Mouse (Mus musculus) c-Kit-positive CD71-positive TER-119-positive erythroid progenitor cells, embryonic 14.5 days (primary cell): ENCODE data around the gene I830077J02Rik.
A peak's percentile ranks its signal among the peaks of the same experiment; 100 is the strongest.
"Not testable (repeated sequence)": the region's sequence is repeated elsewhere in the genome, so short reads cannot be mapped to it uniquely, and the experiment has no call there.

ENCODE experiments used
- DNase-seq: peaks from one replicate; pipeline ENCODE4 v3.0.0-alpha.2; 2013; ENCODE audit warnings: low spot score

I830077J02Rik gene

DNA sequence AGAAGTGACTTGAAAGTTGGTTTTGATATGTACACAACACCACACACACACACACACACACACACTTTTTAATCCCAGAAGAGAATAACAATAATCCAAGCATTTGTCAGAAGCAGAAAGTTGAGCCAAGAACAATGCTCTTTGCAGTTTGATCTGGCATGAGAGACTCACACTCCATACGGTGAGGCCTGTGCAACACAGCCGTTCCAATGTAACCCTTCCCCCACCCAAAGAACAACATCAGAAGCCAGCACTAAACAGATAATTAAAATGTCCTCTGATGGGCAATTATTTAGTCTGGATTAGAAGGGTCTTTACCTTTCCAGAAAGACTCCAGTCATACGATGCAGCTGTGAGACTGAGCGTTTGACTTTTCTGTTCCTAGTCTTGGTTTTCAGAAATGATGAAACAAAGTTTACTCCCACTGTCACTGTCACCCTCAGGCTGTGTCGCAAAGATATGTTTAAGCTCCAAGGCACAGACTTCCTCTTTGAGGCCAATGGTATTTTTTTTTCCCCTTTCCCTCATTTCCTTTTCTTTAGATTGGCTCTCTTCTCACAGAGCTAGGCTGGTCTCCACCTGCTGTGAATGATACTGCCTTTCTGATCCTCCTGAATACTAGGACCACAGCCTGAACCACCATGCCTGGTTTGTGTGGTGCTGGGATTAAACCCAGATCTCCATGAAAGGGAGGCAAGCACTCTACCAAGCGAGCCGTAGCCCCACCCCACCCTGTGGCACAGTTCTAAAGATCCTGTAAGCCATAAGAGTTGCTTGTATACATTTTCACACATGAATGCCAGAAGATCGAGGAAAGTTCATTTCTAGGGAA lies at the start of gene I830077J02Rik:
Gene I830077J02Rik (minus strand): TSS at position 425 of the 832 bp plus-strand sequence.
- DNase-seq, result no peak

DNA sequence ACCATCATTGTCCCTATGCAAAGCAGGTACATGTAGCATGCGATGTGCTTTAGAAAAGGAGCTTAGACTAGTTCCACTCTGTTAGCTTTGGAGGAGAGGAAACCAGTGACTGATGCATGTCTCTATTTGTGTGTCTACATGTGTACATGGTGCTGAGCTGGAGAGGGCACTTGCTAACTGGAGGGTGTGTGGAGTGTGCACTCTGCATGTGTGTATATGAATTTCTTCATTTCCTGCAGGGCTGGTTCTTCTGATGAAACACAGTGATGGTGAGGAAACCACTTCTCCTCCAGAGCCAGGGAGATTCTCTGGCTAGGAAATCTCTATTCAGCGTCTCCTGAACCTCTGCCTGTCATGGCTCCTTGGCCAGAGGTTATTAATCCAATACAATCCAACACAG lies 41.7 kb upstream of the I830077J02Rik start:
- DNase-seq, result no peak

DNA sequence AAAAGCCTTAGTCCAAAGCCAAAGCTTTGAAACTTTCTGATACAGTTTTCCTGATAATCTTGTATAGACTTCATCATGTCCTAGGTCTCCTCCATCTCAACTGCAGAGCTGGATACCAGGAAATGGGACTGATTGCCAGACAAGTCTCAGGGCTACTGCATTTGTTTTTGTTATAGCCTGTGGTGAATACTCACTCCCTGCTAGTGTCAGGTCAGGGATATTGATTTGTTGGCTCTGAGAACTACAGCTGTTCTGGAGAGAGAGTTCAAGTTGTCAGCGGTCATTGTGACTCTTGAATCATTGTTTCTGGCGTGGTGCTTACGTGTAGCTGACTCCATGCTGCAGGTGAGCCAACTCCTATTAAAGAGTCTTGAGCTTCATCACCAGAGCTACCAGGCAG lies 40.9 kb upstream of the I830077J02Rik start, which contains the start of gene Ovgp1:
Gene Ovgp1 (plus strand): TSS at position 301 of the 400 bp plus-strand sequence.
- no peak for DNase-seq

DNA sequence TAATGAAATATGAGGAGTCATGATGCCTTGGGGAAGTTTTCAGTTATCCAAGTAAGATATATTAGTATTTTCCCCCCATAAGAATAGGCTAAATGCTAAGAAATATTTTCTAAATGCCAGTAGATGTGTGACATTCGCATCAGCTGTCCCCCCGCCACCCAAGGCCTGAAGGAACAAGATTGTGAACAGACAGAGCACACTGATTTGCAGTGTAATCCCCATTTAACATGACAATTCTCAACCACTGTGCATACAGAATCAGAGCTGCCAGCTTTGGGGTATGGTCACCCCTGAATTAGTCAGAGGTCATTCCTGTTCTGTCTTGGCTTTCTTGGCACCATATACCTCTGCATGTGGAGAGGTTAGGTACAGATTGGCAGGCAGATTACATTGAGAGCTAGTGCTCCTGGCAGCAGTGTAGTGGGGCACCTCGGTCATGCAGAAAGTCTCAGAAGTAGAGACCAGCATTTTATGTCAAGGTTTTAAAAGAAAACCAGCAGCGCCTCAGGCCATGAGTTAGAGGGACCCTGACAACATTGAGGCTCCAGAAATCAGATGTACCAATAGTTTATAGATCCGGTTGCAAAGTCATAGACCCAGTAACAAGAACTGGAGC lies 39.5 kb upstream of the I830077J02Rik start:
- no peak for DNase-seq

DNA sequence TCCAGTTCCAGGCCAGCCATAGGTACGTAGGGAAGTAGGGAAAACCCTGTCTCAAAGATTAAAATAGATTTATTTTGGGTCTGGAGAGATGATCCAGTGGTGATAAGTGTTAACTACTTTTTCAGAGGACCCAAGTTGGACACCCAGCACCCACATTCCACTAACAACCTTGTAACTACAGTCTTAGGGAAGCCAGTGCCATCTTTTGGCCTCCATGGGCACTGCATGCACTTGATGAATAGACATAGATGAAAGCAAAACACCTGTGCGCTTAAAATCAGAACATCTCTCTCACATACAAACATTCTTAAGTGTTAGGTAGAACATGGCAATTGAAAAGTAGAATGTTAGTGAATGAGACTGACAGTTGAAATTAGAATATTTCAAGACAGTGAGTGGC lies 28.2 kb upstream of the I830077J02Rik start:
- DNase-seq, result no peak

DNA sequence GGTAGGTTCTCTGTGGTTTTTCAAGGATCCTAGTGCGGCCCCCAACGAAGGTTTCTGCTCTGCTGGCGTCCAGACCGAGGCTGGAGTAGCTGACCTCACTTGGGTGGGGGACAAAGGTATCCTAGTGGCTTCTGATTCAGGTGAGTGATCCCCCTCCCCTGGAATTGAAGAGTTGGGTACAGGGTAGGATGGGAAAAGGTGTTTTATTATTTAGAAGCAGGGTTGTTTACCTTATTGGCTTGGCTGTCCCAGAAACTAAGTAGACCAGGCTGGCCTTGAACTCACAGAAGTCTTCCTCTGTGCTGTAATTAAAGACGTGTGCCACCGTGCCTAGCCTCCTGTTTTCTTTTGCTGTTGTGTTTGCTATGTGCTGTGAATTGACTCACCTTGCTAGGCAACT lies 27.5 kb upstream of the I830077J02Rik start, which contains the start of gene Atp5f1:
Gene Atp5f1 (minus strand): TSS at position 101 of the 400 bp plus-strand sequence.
- no peak for DNase-seq

DNA sequence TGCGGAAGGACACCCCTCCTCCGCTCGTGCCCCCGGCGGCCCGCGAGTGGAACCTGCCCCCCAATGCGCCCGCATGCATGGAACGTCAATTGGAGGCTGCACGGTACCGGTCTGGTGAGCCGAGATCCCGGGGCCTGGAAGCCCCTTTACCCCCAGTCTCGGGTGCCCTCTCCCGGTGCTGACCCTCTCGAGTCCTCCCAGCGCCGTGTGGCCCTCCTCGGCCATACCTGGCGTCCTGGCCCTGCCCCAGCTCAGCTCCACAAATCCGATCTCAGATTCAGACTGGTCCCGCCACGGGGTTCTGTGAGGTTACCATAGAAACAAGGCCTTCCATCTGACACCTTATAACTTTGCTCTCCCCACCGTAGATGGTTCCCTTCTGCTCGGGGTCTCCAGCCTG lies 27.1 kb upstream of the I830077J02Rik start:
- DNase-seq, result no peak

DNA sequence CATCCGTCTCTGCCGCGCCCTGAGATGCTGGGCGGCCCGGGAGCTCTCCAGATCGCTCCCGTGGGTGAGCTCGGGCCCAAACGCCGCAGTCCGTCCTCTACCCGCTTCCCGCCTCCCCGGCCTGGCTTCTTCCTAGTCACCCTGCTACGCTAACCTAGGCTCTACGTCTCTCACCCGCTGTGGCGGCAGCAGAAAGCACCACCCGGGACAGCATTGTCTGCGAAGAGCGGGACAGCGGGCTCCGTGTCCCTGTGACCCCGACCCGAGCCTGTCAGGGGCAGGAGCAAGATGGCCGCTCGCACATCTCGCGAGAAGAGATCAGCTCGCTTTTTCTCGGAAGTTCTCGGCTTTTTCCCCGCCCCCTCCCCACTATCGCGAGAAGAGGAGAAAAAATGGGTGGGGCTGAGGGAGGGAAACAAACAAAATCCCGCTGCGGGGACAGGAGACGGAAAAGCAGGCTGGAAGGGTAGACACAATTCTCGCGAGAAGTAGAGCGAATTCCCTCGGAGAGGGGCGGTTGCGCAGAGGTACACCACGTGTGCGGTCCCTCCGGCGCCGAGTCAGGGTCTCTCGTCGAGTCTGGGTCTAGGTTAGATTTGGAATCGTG lies 26.6 kb upstream of the I830077J02Rik start, which contains the start of gene Wdr77:
Gene Wdr77 (plus strand): TSS at position 396 of the 607 bp plus-strand sequence.
- peak; percentile 100 for DNase-seq

DNA sequence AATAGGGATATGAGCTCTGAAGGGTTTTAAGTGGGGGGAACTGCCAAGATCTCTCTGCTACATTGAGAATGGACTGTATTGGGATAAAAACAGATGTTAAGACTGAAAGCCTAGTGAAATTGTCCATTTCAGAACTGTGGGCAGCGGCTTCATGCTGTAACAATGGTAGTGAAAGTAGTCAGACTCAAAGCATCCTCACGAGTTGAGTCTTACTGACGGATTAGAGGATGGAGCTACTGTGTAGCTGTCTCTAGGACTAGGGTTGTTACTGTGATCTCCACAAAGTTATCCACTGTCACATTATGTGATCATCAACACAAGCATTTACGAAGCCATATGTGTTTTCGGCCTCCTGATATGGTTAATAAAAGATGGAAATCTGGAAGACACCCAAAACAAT lies 25.7 kb upstream of the I830077J02Rik start:
- peak; percentile 35 for DNase-seq

DNA sequence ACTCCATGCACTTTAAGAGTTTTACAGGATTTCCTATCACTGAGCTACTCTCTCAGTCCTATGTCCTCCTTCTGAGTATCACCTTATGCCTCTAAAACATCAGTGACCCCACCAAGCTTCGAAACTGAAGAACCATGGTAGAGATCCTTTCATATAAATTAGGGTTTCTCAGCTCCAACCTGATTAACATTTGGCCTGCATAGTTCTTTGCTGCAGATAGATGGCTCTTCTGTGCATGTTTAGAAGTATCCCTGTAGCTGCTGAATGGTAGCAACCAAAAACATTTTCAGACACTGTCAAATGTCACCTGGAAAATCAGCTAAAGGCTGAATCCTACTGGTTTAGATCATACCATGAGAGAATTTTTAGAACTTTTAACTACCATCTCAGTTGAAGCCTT lies 24.8 kb upstream of the I830077J02Rik start:
- no peak for DNase-seq

DNA sequence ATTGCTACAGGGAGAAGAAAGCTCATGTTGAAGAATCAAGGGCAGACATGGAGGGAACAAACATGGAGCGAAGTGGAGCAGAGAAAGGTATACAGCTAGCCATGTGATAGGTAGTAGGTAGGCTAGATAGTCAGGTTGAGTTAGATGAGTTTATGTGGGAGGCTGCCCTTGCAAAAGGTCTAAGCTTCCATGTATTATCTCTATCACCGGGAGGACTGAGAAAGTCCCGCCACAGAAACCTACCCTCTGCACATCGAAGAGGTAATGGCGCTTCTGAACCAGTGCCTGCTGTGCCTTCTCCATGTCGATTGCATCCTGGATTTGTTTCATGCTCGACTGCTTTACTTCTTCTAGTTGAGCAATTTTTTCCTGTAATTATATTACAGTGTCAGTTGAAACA lies 18.9 kb upstream of the I830077J02Rik start:
- DNase-seq, result no peak

DNA sequence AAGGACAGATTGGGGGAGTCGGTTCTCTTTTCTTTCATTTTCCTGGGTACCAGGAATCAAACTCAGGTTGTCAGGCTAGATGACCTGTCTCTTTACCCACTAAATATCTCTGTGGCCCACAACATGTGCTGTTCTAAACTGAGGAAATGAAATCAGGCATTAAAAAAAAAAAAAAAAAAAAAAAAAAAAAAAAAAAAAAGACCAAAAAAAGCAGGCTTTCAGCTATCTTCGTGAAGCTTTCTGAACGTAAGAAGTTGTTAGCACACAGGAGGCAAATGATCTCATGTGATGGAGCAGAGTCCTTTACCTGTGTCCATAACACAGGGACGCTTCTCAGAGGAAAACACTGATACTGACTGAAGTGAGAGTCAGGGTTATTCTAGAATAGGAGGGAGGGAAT lies 3.6 kb upstream of the I830077J02Rik start:
- DNase-seq, result no peak

DNA sequence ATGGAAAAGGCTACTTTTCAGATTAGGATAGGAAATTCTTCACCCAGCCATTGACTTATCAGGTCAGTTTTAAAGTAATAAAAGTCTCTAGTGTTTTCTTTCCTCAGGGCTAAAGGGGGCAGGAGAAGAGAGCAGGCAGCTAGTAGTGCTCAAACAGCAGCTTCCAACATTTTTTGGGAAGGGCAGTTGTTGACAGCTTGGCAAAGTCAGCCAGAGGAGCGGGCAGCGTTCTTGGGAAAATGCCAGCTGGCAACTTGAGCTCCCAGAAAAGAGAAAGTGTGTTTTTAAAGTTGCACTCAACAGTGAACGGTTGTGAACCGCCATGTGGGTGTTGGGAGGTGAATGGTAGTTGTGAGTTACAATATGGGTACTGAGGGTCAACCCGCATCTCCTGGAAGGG lies 2.6 kb upstream of the I830077J02Rik start:
- DNase-seq, result no peak

DNA sequence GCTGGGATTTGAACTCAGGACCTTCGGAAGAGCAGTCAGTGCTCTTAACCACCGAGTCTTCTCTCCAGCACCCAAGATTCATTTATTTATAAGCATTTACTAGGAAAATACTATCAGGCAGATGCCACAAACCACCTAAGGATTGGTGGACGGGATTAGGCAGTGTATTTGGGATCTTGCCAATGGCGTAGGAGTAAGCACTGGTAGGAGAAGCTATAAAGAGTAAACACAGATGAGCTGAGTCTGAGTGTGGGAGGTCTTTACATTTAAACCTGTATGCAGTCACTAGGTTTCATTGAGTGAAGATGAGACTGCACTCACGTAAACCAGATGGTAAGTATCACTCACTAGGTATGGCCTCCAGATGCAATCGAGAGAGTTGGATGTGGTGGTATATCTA lies 1.5 kb upstream of the I830077J02Rik start:
- no peak for DNase-seq

DNA sequence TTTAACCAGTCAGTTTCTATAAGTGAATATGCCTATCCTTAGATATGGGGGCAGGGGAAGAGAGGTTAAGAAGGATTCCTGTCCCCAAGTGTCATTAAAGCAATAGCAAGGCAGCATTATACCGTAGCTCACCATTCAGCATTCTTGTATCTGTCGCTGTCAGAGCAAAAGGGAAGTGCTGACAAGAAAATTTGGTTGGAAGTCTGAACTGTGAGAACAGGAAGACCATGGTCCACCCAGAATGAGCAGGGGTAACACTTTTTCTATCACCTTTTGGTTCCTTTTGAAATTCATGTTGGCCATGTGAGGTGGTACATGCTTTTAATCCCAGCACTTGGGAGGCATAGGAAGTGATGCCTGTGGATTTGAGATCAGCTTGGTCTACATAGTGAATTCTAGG lies 1.4 kb downstream of the I830077J02Rik start:
- no peak for DNase-seq

DNA sequence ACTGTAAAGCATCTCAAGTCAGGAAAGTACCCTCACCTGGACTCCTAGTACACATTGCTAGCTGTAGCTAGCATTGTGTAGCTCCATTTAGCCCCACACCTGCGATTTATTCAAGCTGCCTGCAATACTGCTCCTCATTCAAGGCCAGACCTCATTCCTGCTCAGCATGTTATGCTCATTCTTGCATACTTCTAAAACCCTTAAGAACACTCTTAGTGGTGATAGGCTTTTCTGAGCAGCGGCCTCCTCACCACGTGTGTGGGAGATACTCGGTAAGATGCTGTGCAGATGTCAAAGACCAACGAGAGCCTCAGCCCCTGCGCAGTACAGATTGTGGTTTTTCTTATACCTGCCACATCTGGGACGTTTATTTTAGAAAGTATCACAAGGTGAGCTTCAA lies 2.6 kb downstream of the I830077J02Rik start:
- no peak for DNase-seq

DNA sequence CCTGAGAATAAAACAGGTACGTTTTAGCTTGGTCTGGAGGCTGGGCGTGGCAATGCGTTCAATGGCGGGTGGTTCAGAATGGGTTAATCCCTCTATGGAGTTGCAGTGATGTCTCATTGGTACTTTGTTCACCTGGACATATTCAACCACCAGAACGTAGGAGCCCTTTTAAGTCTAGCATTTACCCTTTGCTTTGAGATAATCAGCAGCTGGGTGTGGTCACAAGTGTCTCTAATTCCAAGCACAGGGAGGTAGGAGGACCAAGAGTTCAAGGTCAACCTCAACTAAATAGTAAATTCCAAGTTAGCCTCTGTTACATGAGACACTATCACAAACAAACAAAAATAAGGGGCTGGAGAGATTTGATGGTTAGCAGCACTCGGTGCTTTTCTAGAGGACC lies 3.7 kb downstream of the I830077J02Rik start:
- DNase-seq, result no peak

DNA sequence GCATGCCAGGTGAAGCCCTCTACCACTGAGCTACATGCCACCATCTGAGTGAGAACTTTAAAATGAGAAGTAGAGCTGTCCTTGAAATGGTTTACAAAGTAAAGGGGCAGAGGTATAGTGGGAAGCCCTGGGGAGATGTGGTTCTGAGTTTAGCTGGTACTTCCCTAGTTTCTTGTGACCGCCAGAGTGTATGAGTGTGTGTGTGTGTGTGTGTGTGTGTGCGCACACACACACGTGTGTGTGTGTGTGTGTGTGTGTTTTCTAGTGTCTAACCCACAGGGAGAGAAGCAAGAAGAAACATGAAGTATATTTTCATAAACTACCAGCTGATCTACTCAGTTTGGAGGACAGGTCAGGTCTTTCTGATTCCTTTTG lies 4.3 kb downstream of the I830077J02Rik start:
- no peak for DNase-seq

DNA sequence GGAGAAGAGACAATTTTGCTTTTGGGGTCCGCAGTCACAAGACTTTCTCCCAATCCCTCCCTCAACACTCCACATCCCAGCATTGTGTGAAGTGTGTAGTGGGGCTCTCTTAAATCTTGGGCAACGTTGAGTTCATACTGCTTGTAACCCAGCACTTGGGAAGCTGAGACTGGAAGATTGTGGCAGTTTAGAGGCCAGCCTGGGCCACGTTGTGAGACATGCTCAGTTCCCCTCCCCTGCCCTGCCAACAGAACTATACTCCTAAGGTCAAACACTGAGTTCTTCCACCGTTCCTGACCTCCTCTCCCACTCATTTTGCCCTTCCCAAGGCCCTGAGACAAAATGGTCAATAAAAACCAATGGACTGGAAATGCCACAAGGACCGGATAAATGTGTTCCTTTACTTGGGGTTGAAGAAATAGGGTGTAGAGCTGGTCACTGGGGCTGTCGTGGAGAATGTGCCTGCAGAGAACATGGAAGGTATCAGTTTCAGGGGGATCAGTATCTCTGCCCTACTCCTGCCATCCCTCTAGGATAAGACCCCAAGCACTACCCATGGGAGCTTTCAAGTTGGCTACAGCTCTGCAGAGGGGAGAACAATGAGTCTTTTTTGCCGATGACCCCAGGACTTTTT lies 4.8 kb downstream of the I830077J02Rik start:
- DNase-seq, result no peak

DNA sequence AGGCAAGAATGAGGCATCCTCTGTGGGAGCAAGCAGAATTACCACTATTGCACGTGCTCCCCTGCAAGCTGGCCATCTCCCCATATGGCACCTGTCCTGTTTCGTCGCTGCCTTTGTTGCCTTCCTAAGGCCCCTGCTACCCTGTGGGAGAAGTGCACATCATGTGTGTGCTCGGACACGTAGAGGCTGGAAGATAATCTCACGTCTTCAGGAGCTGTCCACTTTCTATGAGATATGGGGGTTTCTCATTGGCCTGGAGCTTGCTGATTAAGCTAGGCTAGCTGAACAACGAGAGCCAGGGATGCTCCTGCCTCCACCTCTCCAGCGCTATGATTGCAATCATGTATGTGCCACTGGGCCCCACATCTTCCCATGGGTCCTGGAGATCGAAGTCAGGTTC lies 7.8 kb downstream of the I830077J02Rik start:
- no peak for DNase-seq

DNA sequence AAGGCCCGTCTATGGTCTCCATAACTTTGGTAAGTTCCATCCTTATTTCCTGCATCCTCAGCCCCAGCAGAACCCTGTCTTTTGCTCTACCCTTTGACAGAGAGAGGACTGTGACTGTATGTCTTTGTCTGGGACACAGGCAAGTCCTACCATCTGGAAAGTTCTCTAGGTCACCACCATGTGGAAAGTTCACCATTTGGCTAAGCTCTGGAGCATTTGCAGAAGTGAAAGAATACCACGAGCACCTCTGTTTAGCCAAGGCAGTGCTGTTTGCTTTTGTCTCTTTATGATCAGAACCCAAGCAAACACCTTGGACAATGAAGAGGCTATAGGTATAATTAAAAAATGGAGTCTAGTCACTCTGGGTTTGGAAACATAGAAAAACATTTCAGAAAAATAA lies 10.5 kb downstream of the I830077J02Rik start:
- DNase-seq, result no peak

DNA sequence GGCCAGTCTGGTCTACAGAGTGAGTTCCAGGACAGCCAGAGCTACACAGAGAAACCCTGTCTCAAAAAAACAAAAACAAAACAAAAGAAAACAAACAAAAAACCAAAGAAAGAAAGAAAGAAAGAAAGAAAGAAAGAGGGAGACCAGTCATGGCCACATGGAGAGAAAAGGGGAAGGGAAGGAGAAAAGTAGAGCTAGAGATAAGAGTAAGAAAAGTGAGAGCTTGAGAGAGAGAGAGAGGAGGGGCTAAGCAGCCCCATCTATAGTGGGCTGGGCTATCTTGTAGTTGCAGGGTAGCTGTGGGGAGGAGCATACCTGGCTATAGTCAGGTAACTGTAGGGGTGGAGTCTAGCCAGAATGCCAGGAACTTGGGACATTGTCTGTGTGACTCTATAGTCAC lies 11.7 kb downstream of the I830077J02Rik start:
- not testable (repeated sequence) for DNase-seq

DNA sequence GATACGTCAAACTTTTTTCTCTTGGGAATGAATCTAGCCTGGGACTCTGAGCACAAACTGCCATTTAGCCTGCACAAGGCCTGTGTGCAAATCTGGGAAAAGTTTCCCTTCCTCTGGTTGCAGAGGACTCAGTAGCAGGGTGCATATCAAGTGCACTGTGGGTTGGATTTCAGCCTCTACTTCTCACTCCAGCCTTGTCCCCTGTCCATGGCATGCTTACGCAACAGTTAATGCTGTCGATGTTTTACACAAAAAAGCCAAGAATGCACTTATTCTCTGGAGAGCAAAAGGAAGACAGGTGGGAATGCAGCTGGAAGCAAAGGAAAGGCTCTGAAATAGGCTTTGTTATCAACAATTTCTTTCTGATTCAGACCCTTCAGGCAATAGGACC lies 14.1 kb downstream of the I830077J02Rik start:
- no peak for DNase-seq
